Mouse (Mus musculus): ENCODE measurements around the gene Kif1bp.
A peak's percentile ranks its signal among the peaks of the same experiment; 100 is the strongest.
"Not testable (repeated sequence)": the region's sequence is repeated elsewhere in the genome, so short reads cannot be mapped to it uniquely, and the experiment has no call there.

Gene Kif1bp

DNA sequence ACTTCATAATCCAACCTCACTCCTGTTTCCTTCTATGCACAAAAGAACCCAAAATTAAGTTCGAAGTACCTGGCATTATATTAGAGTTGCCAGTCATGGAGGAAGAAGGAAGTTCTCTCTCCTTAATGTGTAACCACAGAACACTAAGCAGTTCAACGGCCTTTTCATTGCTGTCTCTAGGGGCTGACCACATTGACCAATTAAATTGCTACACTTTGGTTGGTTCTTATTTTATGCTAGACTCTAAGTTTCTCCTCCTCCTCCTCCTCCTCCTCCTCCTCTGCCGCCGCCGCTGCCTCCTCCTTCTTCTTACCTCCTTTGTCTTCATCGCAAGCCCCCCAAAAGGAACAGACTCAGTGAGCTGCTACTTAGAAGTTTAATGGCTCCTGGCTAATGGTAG is 66.7 kb downstream of the Kif1bp start:
- no peak for DNase-seq (ENCODE audit: extremely low spot score, low read depth, low spot score)

DNA sequence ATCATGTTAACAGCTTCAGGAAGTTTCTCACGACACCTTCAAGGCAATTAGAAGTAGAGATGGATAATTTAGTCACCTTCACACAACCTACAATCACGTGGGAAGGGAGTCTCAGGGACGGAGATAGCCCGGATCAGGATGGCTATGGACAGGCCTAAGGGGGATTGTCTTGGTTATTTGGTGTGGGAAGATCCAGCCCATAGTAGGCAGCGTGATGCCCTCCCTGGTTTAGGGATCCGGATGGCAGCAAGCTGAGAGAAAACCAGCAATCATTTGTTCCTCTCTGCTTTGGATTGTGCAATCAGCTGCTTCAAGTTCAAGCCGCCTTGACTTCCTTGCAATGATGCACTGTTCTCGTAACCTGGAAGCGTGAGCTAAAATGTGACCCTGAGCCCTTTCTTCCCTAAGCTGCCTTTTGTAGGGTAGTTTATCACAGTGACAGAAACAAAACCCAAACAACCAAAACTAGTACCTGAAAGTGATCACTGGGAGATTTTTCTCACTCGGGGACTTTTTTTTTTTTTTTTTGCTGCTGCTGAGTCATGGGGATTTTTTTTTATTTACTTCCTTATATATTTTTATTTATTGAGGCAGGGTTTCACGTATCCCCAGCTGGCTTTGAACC is 69.1 kb downstream of the Kif1bp start:
- DNase-seq (ENCODE audit: extremely low spot score, low read depth, low spot score) = no peak

DNA sequence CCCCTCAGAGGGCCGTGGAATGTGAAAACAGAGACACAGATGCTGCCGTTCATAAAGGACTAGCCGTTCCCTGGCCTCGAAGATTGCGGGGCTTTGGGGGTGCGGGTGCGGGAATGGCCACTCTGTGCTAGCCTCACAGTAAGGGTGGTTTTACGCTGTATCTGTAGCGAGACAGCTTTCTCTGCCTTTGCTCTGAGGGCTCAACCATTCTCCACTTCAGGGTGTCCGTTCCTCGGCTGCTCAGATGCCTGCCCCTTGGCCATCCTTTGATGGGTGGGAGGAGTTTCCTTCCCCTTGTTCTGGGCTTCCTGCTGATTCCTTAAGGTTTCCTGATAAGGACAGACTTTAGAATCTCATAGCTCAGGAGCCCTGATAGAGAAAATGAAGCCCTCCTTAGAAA is 69.8 kb downstream of the Kif1bp start:
- no peak for DNase-seq (ENCODE audit: extremely low spot score, low read depth, low spot score)

DNA sequence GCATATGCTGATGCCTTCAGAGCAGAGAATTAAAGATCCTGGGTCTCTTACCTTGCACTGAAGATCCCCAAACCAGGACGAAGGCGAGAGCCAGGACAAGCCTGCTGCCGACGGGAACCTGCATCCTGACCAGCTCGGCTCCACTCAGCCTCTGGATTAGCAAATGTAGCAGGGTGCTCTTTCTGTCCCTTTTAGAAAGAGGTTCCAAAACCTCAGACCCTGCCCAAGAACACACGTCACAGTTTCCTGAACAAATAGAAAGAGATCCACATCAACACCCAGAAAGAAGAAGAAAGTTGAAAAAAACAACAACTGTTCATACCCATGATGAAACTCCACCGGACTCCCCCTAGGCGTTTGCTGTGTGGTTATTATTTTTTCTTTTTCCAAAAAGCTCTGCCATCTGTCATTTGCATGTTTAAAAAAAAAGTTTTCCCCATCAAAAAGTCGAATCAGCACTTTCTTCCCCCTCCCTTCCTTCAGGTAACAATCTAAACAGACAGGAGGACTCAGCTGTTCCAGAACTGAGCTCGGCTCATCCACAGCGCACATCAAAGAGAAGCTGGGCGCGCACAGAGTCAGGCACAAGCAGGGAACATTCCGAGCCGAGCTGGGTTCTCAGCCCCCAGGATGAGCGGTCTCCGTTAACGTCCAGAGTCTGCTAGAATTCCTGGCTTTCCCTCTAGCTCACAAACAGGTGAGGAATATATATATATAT is 70.5 kb downstream of the Kif1bp start:
- DNase-seq (ENCODE audit: extremely low spot score, low read depth, low spot score) = no peak

DNA sequence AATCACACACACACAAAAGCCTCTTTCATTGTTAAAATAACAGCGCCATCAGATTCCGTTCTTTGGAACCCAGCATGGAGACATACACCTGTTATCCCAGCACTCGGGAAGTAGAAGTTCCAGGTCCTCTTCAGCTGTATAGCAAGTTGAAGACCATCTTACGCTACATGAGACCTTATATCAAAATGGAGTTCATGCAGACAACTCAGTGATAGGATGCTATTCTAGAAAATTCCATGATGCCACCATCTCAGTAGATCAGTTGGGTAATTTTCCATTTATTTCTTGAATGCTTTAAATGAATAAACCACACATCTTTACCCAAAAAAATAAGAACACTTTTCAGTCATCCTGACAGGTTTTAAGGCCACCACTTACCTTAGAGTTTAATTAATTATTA is 71.2 kb downstream of the Kif1bp start:
- no peak for DNase-seq (ENCODE audit: extremely low spot score, low read depth, low spot score)

DNA sequence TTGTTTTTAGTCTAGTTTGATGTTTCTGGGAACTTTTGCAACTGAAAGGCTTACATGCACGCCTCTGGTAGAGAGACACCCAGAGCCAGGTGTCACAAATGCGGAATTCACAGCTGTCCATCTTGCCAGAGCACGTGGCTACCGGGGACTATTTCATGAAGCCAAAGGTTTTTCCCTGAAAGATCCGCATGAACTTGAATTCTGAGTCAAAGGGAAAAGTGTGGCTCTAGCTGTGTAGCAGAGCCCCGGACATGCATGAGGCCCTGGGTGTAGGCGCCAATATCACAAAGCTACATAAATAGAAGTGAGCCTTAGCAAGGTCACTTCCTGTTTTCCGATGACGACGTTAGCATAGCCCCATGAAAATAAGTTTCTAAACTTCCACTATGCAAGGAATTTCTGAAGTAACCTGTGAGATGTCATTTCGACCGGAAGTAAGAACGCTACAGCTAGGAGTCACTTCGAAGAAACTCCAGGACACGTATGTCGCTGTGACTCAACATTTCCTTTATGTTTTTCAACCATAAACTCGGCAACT is 72.2 kb downstream of the Kif1bp start:
- DNase-seq (ENCODE audit: extremely low spot score, low read depth, low spot score) = no peak

DNA sequence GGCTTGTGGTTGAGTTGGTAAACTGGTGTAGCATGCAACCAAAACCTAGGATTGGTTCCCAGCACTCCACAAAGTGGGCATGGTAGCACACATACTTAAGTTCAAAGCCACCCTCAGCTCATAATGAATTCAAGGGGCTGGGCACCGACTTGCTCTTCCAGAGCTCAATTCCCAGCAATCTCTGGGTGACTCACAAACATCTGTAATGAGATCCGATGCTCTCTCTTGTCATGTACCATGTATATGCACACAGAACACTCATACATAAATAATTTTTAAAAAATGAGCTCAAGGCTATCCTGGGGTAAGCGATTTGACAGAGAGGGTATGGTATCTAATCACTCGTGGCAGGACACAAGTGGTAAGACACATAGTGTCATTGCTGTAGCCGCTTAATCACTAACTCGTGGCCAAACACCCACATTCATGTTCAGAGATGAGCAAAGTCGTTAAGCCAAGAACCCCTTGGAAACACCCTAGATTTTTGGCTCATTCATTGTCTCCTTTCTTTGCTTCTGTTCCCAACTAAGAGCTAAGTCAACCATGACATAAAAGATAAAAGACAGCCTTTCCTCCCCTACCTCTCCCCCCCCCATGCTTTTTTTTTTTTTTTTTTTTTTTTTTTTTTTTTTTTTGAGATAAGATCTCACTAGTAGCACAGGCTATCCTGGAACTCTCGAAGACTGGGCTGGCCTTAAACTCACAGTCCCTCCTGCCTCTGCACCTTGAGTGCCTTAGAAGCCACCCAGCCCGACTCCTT is 72.9 kb downstream of the Kif1bp start:
- no peak for DNase-seq (ENCODE audit: extremely low spot score, low read depth, low spot score)

DNA sequence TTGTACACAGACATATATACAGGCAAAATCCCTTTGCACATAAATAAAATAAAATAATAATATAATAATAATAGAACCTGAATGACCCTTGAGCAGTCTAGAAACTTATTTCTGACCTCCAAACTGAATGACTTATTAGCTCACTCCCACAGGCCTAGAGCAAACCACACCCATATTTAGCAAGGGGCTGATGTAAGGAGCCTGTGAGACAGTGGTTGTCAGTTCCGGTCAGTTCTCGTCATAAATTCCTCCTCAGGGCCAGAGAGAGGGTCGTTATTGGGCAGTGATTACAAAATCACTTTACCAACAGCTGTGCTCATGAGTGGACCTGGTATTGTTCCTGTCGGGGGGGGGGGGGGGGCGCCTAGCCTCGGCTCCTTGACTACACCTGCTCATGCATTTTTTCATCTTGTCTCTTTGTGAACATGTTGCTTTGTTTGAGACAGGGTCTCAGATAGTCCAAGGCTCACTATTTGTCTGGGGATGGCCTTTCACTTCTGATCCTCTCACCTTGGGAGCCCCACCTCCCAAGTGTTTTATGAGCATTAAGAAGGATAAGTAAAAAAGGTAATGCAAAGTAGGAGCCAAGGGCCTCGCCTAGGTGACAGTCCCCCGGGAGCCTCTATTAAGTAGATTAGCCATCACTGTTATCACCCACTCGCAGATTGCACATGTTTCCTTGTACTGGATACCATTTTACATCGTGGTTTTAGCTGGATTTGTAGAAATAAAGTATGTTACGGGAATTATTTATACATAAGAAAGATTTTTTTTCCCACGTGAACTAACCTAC is 74.2 kb downstream of the Kif1bp start:
- DNase-seq (ENCODE audit: extremely low spot score, low read depth, low spot score) = no peak

DNA sequence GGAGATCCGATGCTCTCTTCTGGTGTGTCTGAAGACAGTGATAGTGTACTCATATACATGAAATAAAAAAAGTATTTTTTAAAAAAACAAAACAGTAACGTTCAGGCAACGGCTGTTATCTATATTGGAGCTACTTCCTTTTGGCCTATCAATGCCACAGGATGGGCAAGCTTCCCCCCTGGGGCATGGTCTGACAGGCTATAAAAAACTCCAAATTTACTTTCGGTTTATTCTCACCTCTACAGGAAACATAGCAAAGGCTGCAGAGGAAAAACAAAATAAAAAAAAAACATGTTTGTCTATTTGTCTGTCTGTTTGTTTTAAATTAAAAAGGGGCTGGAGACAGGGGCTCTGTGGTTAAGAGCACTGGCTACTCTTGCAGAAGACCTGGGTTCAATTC is 74.9 kb downstream of the Kif1bp start:
- DNase-seq (ENCODE audit: extremely low spot score, low read depth, low spot score) = no peak

DNA sequence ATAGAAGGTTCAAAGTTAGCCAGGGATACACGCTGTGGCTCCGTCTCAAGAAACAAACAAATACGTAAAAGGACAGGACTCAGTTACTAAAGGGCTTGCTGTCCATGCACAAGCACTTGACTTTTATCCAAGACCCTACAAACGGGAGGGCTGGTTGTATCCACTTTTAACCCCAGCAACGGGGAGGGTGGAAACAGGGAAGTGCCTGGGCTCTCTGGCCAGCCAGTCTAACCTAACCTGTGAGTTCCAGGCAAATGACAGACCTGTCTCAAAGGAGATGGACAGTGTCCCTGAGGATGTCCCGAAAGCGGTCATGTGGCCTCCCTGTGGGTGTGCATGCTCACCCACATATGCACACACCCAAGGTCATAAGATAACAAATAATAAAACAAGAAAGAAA is 76.3 kb downstream of the Kif1bp start:
- no peak for DNase-seq (ENCODE audit: extremely low spot score, low read depth, low spot score)

DNA sequence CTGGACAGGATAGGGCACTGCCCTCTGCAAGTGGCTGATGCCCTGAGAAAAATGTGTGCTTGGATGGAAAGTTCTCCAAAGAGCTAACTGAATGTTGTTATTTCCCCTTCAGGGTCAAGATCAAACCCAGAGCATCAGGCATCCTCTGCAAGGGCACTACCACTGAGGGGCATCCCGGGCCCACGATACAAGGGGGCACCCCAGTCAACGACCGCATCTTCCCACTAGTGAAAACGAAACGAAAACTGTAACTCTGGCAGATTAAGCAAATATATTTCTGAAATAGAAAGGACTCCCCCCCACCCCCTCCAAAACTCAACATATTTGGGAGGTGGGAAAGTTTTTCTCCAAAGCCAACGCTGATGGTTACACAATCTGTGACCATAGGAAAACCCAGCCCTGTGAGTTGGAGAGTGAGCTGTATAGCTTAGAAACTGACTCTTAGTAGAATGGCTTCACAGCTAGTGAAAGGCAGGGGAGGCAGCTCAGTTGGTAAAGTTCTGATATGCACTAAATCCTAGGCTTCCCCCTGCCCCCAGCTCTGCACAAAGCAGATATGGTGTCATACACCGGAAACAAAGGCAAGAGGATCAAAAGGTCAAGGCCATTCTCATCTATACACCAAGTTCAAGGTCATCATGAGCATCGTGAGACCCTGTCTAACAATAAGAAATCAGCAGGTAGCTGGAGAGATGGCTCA is 77.2 kb downstream of the Kif1bp start:
- DNase-seq (ENCODE audit: extremely low spot score, low read depth, low spot score) = no peak

DNA sequence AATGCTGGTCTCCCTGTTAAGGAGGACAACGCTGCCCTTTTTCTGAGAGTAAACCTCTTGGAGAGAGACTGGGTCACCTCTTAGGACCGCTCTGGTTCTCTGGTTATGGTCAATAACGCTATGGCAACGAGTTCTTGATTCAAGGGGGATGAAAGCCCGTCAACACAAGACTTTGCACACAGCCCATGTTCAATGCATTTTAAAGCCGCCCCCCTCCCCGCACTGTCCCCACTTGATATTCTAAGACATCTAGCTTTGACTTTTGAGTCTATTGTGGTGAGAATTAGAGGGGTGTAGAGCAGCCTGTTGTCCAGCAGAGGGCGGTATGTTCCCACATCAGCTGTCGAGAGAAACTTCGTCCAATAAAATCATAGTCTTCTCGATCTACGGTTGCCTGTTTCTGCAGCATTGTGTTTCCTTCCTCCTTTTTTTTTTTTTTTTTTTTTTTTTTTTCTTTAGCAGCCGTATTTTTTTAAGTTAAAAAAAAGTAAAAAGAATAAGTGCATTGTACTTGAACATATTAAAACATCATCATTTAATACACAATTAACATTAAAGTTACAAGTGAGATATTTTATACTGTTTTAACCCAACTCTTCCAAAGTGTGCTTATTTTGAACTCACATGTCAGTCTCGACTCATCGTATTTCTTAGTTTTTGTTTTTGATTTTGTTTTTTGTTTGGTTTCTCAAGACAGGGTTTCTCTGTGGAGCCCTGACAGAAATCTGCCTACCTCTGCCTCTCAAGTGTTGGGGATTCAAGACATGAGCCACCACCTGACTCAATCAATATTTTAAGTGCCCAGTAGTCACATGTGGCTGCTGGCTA is 78.0 kb downstream of the Kif1bp start:
- peak; percentile 57 for DNase-seq (ENCODE audit: extremely low spot score, low read depth, low spot score)

DNA sequence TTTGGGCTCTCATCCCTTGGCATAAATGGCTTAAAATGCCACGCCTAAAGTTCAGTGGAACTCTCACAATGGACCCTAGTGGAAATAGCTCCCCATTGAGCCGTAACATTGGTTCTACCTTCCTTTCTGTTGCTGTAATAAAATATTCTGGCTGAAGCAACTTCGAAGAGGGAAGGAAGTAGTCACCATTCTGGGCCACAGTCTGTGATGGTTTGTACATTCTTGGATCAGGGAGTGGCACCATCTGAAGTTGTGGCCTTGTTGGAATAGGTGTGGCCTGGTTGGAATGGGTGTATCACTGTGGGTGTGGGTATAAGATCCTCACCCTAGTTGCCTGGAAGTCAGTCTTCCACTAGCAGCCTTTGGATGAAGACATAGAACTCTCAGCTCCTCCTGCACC is 86.6 kb downstream of the Kif1bp start:
- not testable (repeated sequence) for DNase-seq (ENCODE audit: extremely low spot score, low read depth, low spot score)

Measured in hindlimb bud, embryonic 11.5 days (tissue).